Mouse (Mus musculus): ENCODE data around the gene Sec16b. TPM values are rescaled to one million over a fixed set of nuclear protein-coding genes. Genes with fewer than 3 reads are reported as not detected.
A peak's percentile ranks its signal among the peaks of the same experiment; 100 is the strongest.

Gene Sec16b
- total and polyA plus RNA-seq, 3 experiments = 0.78 to 1.2 (median 1.00) TPM

DNA sequence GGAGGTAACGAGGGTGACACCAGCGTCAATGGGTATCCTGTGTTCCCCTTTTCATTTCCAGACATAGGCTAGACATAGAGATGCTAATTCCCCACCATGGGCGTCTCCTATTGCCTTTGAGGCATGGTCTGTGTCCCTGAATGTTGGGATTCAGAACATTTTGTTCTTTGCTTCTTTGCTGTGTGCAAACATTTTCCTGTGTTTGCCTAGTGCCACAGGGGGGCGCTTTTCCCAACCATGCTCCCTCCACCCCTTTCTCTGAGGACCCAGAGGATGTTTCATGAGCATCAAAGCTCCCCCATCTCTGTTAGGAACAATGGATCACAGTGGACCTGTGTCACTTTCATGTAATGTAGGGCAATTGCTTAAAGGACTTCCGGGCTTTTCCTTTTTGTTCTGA lies 51.6 kb downstream of the Sec16b start:
- no peak for DNase-seq

DNA sequence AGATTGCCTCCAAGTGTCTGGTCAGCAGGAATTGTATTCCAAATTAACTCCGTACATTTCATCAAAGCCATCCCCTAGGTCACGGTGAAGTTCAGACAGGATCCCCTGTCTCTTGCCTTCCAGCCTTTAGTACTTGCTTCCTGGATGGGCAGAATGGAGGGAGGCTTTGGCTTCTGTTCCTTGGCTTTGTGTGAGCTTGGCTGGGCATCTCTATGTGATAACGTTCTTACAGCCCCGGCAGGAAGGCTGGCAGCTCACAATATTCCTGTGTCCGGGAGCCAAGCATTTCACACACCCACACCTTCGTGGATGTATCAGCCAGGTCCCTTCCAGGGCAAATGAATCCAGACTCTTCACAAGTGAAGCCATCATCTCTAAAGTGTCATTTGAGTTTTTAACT lies 53.5 kb downstream of the Sec16b start:
- no peak for DNase-seq

DNA sequence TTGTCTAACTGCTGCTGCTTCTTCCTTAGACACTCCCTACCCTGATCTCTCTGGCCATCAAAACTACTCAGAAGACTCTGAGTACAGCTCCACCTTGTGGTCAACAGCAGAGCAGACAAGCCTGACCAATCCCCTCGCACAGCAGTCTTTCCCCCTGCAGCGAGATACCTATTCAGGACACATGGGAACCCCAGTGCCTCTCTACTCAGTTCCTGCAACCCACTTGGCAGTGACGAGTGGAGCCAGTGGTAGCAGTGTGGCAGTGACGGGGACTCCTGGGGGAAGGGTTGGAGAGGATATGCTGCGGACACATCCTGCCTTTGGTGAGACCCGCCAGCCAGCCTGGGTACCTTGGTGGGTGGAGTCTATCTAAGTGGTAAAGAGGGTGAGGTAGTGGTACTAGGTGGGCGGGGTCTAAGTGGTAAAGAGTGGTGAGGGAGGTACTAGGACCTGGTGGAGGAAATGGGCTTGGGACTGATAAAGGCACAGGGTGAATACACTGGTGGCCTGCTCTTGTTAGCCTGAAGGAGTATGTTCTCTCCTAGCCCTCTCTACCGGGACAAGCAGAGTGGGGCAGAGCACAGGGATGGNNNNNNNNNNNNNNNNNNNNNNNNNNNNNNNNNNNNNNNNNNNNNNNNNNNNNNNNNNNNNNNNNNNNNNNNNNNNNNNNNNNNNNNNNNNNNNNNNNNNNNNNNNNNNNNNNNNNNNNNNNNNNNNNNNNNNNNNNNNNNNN lies 54.3 kb downstream of the Sec16b start:
- DNase-seq = peak; percentile 19

DNA sequence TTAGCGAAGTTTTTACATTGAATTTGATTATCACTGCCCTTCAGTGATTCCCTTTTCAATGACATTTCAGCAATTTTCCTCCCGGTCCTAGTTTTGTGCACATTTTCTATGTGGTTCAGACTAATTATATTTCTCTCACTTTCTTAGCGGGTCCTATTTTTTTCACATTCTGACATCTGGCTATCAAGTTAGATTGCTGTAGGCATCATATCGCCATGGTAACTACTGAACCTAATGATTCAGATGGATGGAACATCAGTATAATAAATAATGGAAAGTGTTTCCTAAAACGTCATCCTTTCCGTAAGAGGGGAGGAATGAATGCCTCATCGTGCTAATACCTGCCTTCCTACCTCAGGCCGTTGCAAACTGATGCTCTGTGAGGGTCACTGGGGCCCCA lies 61.3 kb downstream of the Sec16b start:
- no peak for DNase-seq

DNA sequence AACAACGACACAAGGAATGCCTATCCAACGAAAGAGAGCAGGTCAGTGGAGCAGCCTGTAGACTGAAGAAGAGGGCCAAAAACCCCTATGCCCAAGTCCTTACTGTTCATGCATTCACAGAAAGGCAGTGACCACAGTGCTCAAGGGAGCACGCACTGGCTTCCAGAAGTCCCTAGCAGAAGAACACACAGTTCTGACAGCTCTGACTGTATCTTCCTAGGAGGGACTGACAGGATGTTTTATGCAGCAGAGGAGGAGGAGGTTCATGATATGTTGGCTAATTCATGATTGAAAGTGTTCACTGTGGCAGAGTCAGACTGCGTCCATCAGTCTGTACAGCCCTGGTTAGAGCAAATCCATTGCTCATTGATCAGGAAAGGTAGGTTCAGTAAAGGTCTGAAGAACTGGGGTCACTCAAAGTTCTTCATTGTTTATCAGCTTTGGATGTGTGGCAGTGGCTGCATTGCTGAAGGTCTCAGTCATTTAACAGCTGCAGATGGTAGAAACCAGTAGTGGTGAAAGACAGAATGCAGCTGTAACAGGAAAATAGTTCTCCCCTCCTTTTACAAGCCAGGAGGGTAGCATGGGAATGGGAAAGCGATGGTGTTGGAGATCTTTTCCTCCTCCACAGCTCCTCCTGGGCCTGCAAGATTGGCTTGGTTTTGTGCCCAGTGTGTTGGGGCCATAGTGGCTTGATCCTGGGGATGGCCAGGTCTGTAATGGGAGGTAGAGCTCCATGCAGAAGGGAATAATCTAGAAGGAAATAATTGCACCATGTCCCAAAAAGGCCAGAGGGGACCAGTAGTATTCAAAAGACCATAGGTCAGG lies 62.9 kb downstream of the Sec16b start:
- no peak for DNase-seq

DNA sequence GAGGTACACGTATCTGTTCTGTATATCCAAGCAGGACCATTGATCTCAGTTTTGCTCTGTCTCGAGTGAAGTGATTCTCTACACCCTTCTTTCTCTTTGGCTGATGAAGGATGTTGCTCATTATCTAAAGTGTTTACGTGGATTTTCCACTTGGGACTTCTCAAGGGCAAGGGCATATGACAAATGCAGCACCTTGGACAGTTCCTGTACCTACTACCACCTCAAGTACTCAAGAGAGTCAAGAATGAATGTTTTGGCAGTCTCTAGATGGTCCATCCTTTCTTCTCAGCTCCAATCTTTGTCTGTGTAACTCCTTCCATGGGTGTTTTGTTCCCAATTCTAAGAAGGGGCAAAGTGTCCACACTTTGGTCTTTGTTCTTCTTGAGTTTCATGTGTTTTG lies 68.8 kb downstream of the Sec16b start:
- DNase-seq = no peak

DNA sequence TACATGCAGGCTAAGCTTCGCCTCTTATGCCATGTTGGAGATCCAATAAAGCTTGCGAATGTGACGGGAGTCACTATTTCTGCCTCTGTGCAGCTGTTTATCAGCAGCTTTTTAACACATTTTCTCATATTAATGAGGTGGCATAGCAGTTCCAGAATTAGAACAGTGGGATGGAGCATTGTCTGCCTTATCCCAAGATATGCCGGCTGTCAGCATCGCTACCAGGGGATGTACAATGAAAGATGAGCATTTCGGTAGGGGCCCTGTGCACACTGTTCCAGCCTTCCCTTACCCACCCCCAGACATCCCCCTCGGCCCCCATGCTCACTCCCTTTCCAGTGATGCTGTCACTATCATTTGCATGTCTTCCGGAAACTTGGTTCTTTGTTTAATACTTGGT lies 71.8 kb downstream of the Sec16b start:
- no peak for DNase-seq

DNA sequence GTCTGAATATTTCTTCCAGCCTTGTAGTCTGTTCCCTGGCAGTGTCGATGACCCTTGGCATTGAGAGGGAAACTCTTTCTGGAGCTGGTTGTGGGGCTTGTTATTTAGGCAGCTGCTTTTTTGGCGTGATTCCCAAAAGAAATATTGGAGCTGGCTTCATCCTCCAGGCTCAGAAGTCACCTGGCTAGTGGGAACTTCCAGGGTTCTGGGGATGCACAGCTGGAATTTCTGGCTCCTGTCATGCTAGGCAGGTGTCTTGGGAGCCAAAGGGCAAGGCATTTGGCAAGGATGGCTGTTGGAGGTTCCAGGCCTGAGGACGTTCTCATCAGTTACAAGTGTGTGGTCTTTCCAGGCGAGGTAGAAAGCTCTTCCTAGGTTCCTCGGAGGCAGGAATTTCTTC lies 80.0 kb downstream of the Sec16b start:
- DNase-seq = no peak

DNA sequence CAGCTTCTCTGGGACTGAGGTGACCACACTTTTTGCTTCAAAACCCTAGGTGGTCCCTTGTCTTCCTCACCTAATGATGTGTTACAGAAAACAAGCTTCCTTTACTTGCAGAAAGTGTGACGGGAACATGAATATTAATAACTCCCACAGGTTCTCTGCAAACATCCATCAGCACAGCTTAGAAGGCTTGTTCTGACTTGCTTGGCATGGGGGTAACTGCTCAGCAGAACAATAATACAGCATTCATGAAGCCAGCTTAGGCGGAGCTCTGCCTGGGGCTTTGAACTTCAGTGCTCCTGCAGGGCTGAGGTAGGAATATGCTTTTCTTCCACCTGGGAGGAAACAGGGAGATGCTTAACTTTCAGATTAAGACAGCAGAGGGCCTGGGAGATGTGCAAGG lies 85.5 kb downstream of the Sec16b start:
- DNase-seq = no peak

DNA sequence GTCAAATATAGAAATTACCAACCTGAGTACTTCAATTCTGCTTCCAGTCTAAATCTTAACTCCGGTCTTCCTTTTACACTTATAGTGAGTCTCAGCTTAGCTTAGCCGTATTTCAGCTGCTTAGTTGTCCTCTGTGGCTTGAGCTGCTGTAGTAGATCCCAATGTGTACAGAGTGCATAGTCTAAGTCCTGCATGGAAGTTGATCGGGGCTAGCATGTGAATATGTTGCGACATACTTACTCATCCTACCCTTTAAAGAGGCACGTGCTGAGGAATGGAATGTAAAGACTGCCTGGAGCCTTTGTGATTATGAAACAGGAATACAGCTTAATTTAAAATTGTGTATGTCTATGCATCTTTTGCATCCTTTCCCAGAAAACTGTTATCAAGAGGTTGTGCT lies 88.0 kb downstream of the Sec16b start:
- DNase-seq = no peak

DNA sequence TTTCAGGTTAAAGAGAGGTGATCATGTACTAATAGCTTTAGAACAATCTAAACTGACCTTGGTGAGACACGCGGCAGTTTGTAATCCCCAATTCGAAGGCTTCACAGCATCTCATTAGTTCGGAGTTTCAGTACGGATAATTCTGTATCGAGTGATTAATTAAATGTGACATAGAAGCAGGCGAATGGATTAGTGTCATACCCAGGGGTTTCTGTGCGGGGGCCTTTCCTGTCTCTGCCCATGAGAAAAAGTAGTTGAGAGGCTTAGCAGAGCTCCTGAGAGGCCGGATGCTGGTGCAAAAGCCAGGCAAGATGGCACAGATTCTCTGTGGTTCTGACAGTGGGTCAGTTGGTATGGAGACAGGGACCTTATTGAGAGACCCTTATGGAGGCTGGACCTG lies 88.6 kb downstream of the Sec16b start:
- no peak for DNase-seq

DNA sequence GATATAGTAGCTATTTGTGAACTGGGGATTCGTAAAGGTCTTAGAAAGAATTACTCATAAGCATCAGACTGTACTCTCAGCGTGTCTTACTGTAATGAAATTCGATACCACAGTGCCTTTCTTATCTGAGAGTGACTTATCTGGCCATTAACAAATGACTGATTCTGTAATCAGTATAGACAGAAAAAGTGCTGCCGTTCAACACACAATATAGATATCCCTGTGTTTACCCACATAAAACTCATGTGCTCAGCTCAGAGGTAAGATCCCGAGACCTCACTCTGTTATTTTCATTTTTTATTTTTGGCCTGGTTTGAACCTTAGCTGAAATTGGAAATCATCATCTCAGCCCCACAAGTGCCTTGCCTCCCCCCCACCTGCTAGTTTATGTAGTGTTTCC lies 98.0 kb downstream of the Sec16b start:
- no peak for DNase-seq

Other genes with a start within 250 kb of the Sec16b start
- 10 to 100 TPM; 13.0 to 13.7 TPM for gene Rasal2, start 94.1 kb upstream of the Sec16b start, total RNA-seq (2021)
- gene Rasal2, start 94.1 kb upstream of the Sec16b start, polyA plus RNA-seq (2012; rRNA removed) = 1.4 and 1.6 TPM in 2 replicates
- gene Cryzl2, start 48.2 kb upstream of the Sec16b start, total RNA-seq (2021) = 10 to 100 TPM; 39.9 to 50.3 TPM
- gene Cryzl2, start 48.2 kb upstream of the Sec16b start, polyA plus RNA-seq (2012; rRNA removed) = 42.7 and 51.2 TPM in 2 replicates